Mouse (Mus musculus) ovary, postnatal 14 days (tissue): ENCODE measurements around the gene Rspry1.
A peak's percentile ranks its signal among the peaks of the same experiment; 100 is the strongest.

Source experiments
- DNase-seq: peaks from one replicate; pipeline ENCODE4 v3.0.0; 2022; ENCODE audit warnings: low spot score

The Rspry1 gene

DNA sequence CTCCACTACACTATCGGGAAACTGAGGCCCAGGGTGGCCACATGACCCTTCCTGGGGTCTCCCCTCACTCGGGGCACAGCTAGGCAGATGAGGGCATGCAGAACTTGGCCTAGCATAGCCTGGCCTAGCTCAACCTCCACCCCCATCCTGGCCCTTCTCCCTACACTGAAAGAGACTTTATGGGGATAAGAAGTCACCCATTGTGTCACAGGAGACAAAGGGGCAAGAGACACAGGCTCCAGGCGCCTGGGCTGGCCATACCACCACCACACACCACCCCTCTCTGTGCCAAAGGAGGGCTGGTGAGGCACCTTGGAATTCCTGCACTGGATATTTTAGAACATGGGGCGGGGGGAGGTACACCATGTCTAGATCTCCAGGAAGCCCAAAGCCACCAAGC lies 82.5 kb downstream of the Rspry1 start:
- no peak for DNase-seq

DNA sequence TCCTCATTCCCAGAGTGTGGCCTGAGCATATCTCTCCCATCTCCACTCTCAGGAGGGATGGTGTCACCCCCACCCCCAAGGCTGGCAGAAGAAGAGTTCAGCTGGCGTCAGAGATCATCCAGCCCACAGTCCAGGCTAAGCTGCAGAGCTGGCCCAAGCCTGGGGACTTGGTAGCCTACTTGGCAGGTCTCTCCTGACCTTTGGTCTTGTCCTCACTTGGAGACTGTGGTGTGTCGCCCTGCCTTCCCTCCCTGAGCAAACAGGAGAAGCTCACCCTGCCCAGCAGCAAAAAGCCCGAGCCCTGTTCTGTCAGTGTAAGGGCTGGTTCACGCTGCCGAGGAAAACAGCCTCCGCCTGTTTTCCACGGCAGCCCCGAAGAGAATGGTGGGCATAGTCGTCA lies 84.2 kb downstream of the Rspry1 start:
- DNase-seq, result no peak

- DNase-seq, result no peak
These were observed 93.0 kb downstream of the Rspry1 start for GRCm38 (mm10) chr8:94694701-94695100.

GRCm38 (mm10) chr8:94695341-94695993 lies 93.7 kb downstream of the Rspry1 start:
- no peak for DNase-seq

DNA sequence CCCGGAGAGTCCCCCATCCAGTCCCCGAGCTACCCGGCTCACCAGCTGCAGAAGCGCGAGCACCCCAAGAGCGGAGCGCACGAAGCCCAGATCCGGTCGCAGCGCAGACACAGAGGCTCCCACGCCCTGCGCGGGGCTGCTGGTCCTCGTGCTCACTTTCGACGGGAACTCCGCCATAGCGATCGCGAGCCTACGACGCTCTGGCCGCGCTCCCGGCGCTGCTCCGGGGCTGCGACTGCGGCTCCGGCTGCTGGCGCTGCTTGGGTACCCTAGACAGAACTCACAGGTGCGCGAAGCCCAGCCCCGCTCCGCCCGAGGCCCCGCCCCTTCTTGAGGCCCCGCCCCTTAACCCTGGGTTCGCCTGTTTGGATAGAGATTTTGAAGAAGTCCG lies 94.3 kb downstream of the Rspry1 start, which contains the start of gene Pllp:
Gene Pllp, minus strand, starts transcription at position 285 of the 391 bp plus-strand sequence.
- no peak for DNase-seq

GRCm38 (mm10) chr8:94696566-94696965 lies 94.8 kb downstream of the Rspry1 start:
- no peak for DNase-seq

- no peak for DNase-seq
These were observed 96.2 kb downstream of the Rspry1 start for GRCm38 (mm10) chr8:94697956-94698355.

GRCm38 (mm10) chr8:94699366-94699765 lies 97.6 kb downstream of the Rspry1 start:
- no peak for DNase-seq

DNA sequence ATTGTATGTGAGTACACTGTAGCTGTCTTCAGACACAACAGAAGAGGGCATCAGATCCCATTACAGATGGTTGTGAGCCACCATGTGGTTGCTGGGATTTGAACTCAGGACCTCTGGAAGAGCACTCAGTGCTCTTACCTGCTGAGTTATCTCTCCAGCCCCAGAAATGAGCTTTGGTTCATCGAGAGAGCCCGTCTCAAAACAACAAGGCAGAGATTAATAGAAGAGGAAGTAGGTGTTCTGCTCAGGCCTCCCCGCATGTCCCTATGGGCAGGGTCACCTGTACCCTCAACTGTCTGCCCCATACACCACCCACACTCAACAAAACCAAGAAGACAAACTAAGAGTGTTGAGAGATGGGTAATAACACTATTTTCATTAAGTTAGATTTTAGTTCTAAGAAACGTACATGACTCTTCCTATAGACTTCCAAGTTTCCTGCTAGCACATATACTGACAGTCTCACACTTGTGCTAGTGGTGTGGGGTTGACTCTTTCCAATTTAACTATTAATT lies 98.7 kb downstream of the Rspry1 start:
- DNase-seq, result no peak

DNA sequence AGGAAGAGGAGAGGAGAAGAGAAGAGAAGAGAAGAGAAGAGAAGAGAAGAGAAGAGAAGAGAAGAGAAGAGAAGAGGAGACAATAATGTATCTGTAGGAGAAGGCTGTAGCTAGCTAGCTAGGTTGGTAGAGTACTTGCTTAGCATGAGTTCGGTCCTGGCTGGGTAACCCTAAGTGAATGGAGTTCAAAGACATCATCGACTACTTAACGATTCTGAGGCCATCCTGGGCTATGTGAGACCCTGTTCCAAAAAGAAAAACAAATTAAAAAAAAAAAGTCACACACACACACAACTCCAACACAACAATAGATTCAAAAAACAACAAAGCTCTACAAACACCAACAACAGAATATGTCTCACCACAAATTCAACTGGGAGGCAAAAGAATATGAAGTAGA lies 100.4 kb downstream of the Rspry1 start:
- no peak for DNase-seq

- peak; percentile 62 for DNase-seq
These were observed 101.4 kb downstream of the Rspry1 start for GRCm38 (mm10) chr8:94702844-94703813.

DNA sequence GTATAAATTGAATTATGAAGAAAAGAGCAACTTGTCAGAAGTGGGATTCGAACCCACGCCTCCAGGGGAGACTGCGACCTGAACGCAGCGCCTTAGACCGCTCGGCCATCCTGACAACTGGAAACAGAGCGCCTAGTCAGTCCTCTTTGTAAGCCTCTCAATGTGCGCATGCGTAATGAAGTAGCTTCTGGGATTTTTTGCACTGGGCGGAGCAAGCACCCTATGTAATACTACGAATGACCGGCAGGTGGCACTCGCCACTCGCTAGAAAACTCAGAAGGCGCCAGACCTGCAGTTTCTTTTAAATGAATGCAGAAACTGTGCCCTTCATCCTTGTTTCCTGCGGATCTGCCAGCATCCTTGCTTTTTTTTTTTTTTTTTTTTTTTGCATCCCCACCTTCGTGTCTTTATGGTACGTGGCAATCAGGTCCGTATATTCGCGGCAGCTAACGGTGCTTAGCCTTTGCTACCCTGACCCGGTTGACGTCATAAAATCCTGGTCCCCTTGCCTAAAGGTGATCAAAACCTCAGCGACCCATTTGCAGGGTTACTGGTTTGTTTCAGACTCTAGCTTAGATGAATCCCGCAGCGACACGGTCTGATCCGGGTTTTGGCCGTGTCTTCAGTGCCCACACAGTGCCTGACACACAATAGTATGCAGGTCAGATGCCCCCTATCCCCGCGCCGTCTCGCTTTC lies 102.4 kb downstream of the Rspry1 start:
- DNase-seq, result peak; percentile 99

DNA sequence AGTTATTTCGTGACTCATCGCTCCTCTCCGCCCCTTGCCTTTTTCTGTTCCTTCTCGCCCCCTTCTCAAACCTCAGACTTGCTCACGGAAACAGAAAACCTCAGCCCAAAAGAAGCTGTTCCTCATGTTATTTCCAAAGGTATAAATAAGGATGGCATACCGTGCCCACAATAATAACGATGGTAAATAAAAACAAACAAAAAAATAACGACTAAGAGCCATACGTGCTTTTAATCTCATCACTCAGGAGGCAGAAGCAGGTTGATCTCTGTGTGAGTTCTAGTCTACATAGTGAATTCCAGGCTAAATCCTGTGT lies 102.9 kb downstream of the Rspry1 start:
- no peak for DNase-seq

- DNase-seq, result no peak
These were observed 104.0 kb downstream of the Rspry1 start for GRCm38 (mm10) chr8:94705581-94706245.

- no peak for DNase-seq
These were observed 105.1 kb downstream of the Rspry1 start for GRCm38 (mm10) chr8:94706732-94707395.
